8 mouse cellular contexts compared by ENCODE assay signal in genomic region chr7:100108341-100108740, GRCm38 (mm10). TPM values are rescaled to one million over a fixed set of nuclear protein-coding genes. Genes with fewer than 3 reads are reported as not detected.
A peak's percentile ranks its signal among the peaks of the same experiment; 100 is the strongest.
DNase-seq lines count a peak whose midpoint lies in the region; ATAC-seq lines count a peak whose summit lies in the region.

No protein-coding gene starts in this region.

- no peak overlapping the region for H3K4me2 ChIP-seq in hindbrain, embryonic 14.5 days (replicated peaks)
- no peak overlapping the region for H3K4me2 ChIP-seq in hindbrain, embryonic 16.5 days (ENCODE audit: low read length)

- H3K27me3 ChIP-seq in hindbrain, embryonic 14.5 days (ENCODE audit: control insufficient read depth, insufficient read depth, low read length): no peaks in the 10 kb centered on the region
- no peaks in the 10 kb centered on the region for H3K27me3 ChIP-seq in hindbrain, embryonic 16.5 days (replicated peaks; ENCODE audit: control insufficient read depth, insufficient read depth, low read length)

- no peaks in the 10 kb centered on the region for H3K9me3 ChIP-seq in hindbrain, embryonic 14.5 days (ENCODE audit: control insufficient read depth, low read length)
- no peaks in the 10 kb centered on the region for H3K9me3 ChIP-seq in hindbrain, embryonic 16.5 days (ENCODE audit: control insufficient read depth, low read length)

- H3K4me3 ChIP-seq in hindbrain, embryonic 14.5 days (replicated peaks; ENCODE audit: low read length): no peak overlapping the region
- H3K4me3 ChIP-seq in hindbrain, embryonic 16.5 days (ENCODE audit: low read length): no peak overlapping the region

- peak; percentile 76 for DNase-seq in hindbrain, embryonic 14.5 days (ENCODE audit: low spot score)
- DNase-seq in ovary, postnatal 14 days (ENCODE audit: low spot score): peak; percentile 21
- no peak for DNase-seq in ovary, postnatal 10 days (ENCODE audit: low spot score)
- DNase-seq in c-Kit-positive CD71-positive TER-119-positive erythroid progenitor cells, embryonic 14.5 days (ENCODE audit: low spot score): peak; percentile 35
- peak; percentile 46 for DNase-seq in retina, postnatal 1 day
- DNase-seq in testis, postnatal 14 days (ENCODE audit: low spot score): no peak

- H3K9ac ChIP-seq in hindbrain, embryonic 14.5 days: no peak overlapping the region
- H3K9ac ChIP-seq in hindbrain, embryonic 16.5 days (ENCODE audit: low read depth, low read length): no peak overlapping the region

- H3K4me1 ChIP-seq in hindbrain, embryonic 14.5 days (replicated peaks; ENCODE audit: control insufficient read depth, insufficient read depth, low read length): no peaks in the 10 kb centered on the region
- H3K4me1 ChIP-seq in hindbrain, embryonic 16.5 days (ENCODE audit: control insufficient read depth, insufficient read depth, low read depth, low read length): no peaks in the 10 kb centered on the region

- 83% methylated on average over 3 of the region's 3 CpGs for WGBS in hindbrain, embryonic 14.5 days
- 71% methylated on average over 3 of the region's 3 CpGs for WGBS in hindbrain, embryonic 16.5 days

- no peak for ATAC-seq in hindbrain, embryonic 14.5 days (ENCODE audit: low FRiP score)
- no peak for ATAC-seq in hindbrain, embryonic 16.5 days
- no peak for ATAC-seq in inflammation-experienced regulatory T-cells, adult 6 months

- H3K27ac ChIP-seq in hindbrain, embryonic 14.5 days: no peak overlapping the region
- no peak overlapping the region for H3K27ac ChIP-seq in hindbrain, embryonic 16.5 days (ENCODE audit: low read depth, low read length)

- H3K36me3 ChIP-seq in hindbrain, embryonic 14.5 days (replicated peaks; ENCODE audit: control insufficient read depth, insufficient read depth): peaks cover 76% of the 10 kb centered on the region
- H3K36me3 ChIP-seq in hindbrain, embryonic 16.5 days (ENCODE audit: control insufficient read depth, insufficient read depth, low read length): peaks cover 13% of the 10 kb centered on the region

RNA-seq across cellular contexts. Expression of gene Pold3, which starts 13.0 kb away (rescaled TPM):
- polyA plus RNA-seq in hindbrain, embryonic 14.5 days (2014; fragmentation: Nextera tagmentation; extraction: Ambion mirVana): 43.1 and 45.8 TPM in 2 replicates
- 45.4 and 47.0 TPM in 2 replicates for polyA plus RNA-seq in hindbrain, embryonic 16.5 days (2015; fragmentation: Nextera tagmentation; extraction: Ambion mirVana)
- polyA plus RNA-seq in inflammation-experienced regulatory T-cells, adult 6 months (2017; shearing (Covaris generic)): 10 to 100 TPM; 41.8 to 67.3 (median 45.6) TPM

RNA-seq across cellular contexts. Expression of gene Lipt2, which starts 50.7 kb away (rescaled TPM):
- polyA plus RNA-seq in hindbrain, embryonic 14.5 days (2014; fragmentation: Nextera tagmentation; extraction: Ambion mirVana): 19.2 and 20.2 TPM in 2 replicates
- 18.3 and 19.5 TPM in 2 replicates for polyA plus RNA-seq in hindbrain, embryonic 16.5 days (2015; fragmentation: Nextera tagmentation; extraction: Ambion mirVana)
- polyA plus RNA-seq in inflammation-experienced regulatory T-cells, adult 6 months (2017; shearing (Covaris generic)): under 1 TPM in 2 of 3 experiments, not detected in 1; 0.21 to 0.82 TPM

Comparison
In these comparisons a context has a peak if more than half of its experiments do, and no peak if none do; other contexts are left out.
1. DNase-seq: peak in hindbrain, embryonic 14.5 days (single experiment), ovary, postnatal 14 days (single experiment), c-Kit-positive CD71-positive TER-119-positive erythroid progenitor cells, embryonic 14.5 days (single experiment) and retina, postnatal 1 day (single experiment); none in ovary, postnatal 10 days (single experiment) and testis, postnatal 14 days (single experiment).
2. RNA of gene Lipt2, which starts 50.7 kb away (polyA plus RNA-seq): 19.2 to 20.2 TPM in hindbrain, embryonic 14.5 days and 18.3 to 19.5 TPM in hindbrain, embryonic 16.5 days; 0.21 to 0.82 TPM in inflammation-experienced regulatory T-cells, adult 6 months; every median in the first group is over 10 times any median in the second.